Mouse (Mus musculus) bone marrow, adult 2 months (tissue): ENCODE measurements around the gene Sccpdh. TPM values are rescaled to one million over a fixed set of nuclear protein-coding genes. Genes with fewer than 3 reads are reported as not detected.
"Not testable (repeated sequence)": the region's sequence is repeated elsewhere in the genome, so short reads cannot be mapped to it uniquely, and the experiment has no call there.

Experiments
- H3K27ac ChIP-seq: fragments of 200-500 bp; 2 replicates; pipeline ENCODE4 v1.5.1; 2012; ENCODE audit warnings: low read depth, mild to moderate bottlenecking, control low read depth, inconsistent platforms, low read length; ENCODE audit not compliant: control insufficient read depth, poor library complexity, insufficient read depth
- H3K4me1 ChIP-seq: fragments of 200-500 bp; 2 replicates; pipeline ENCODE4 v1.6.1; 2011; ENCODE audit warnings: low read length; ENCODE audit not compliant: control insufficient read depth, insufficient read depth
- H3K4me3 ChIP-seq: fragments of 200-500 bp; replicated peaks from 2 replicates; pipeline ENCODE3; 2011; ENCODE audit warnings: mild to moderate bottlenecking, low read depth, low read length, control low read depth; ENCODE audit not compliant: control insufficient read depth
- CTCF ChIP-seq: fragments of 200-500 bp; IDR thresholded peaks from 2 replicates; pipeline ENCODE4 v1.5.1; 2011; ENCODE audit warnings: low read length, control low read depth; ENCODE audit not compliant: control insufficient read depth, insufficient read depth
- POLR2A ChIP-seq: fragments of 200-500 bp; IDR thresholded peaks from 2 replicates; pipeline ENCODE4 v1.6.1; 2011; ENCODE audit warnings: low read depth, mild to moderate bottlenecking, control low read depth, low read length, borderline replicate concordance; ENCODE audit not compliant: control insufficient read depth
- WGBS: fragments of 180-500 bp; shearing (Covaris S2); methylation state at CpG from one replicate; pipeline ENCODE4 v1.1.7; 2018; 5-methylcytosine and 5-hydroxymethylcytosine counted together
- polyA plus RNA-seq: library from polyadenylated mRNA; stranded (reverse); fragments of >200 nt; gene quantifications from 2 replicates; pipeline ENCODE4 v1.2.4, GENCODE M21; 2011; ENCODE audit warnings: low replicate concordance; ENCODE audit not compliant: missing spikeins, insufficient read depth, insufficient read length

The Sccpdh gene
- polyA plus RNA-seq, 1 experiment, result 4.5 TPM

DNA sequence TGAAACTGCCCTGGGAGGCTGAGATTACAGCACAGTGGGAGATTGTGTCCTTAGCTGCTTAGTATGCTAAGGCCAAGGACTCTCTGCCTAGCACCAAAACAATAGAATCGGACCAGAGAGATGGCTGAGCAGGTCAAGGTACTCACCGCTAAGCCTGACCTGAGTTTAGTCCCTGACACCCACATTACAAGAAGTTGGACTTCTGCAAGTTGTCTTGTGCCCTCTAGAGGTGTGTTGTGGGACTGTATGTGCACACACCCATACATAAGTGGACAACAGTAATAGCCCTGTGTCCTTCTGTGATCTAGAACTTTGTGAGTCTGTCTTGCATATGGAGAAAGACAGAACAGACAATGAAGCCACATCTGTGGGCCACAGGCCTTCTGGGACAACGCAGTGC is 33.9 kb upstream of the Sccpdh start:
- TF ChIP-seq POLR2A (no peak), CTCF (no peak)
- 86% methylated on average over 3 of the region's 3 CpGs for WGBS

DNA sequence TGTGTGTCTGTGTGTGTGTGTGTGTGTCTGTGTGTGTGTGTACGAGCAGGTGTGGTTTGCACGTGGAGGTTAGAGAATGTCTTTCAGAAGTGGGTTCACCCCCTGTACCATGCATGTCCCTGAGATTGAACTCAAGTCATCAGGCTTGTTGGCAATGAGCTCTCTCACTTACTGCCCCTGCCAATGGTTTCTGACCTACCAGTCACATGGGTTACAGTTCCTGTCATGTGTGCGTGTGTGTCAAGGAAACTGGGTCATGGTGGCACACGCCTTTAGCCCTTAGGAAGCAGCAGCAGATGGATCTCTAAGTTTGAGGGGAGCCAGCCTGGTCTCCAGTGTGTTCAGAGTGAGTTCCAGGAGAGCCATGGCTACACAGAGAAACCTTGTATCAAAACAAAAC is 25.3 kb upstream of the Sccpdh start:
- H3K4me1 ChIP-seq, result no peaks in the 10 kb centered on the region
- no peak overlapping the region for H3K4me3 ChIP-seq
- TF ChIP-seq POLR2A (no peak), CTCF (no peak)
- H3K27ac ChIP-seq, result no peak overlapping the region
- 68% methylated on average over 4 of the region's 4 CpGs for WGBS

More for the DNA sequence above, 33.9 kb upstream of the Sccpdh start:
- Histone ChIP-seq H3K4me1 (no peaks in the 10 kb centered on the region), H3K27ac (no peak overlapping the region), H3K4me3 (no peak overlapping the region)

DNA sequence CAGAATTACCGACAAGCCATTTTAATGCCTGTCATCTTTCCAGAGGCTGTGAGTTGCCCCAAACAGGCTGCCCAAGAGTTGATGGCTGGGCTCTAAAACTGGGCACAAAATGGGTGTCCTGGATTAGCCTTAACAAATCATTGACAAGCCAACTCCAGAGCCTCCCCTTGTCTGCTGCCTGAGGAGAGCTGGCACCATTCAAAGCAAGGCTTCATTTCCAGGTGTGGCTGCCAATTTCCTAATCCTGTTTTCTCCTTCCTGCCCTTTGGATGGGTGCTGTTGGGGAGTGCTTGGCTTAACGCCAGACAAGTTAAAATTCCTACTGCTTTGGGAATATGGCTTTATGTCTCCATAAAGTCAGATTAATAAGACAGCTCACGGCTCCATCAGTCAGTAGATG is 23.9 kb upstream of the Sccpdh start:
- no peak for TF ChIP-seq CTCF
- no peak for TF ChIP-seq POLR2A
- Histone ChIP-seq H3K27ac (no peak overlapping the region), H3K4me3 (no peak overlapping the region), H3K4me1 (no peaks in the 10 kb centered on the region)
- WGBS, result 80% methylated on average over 3 of the region's 3 CpGs

DNA sequence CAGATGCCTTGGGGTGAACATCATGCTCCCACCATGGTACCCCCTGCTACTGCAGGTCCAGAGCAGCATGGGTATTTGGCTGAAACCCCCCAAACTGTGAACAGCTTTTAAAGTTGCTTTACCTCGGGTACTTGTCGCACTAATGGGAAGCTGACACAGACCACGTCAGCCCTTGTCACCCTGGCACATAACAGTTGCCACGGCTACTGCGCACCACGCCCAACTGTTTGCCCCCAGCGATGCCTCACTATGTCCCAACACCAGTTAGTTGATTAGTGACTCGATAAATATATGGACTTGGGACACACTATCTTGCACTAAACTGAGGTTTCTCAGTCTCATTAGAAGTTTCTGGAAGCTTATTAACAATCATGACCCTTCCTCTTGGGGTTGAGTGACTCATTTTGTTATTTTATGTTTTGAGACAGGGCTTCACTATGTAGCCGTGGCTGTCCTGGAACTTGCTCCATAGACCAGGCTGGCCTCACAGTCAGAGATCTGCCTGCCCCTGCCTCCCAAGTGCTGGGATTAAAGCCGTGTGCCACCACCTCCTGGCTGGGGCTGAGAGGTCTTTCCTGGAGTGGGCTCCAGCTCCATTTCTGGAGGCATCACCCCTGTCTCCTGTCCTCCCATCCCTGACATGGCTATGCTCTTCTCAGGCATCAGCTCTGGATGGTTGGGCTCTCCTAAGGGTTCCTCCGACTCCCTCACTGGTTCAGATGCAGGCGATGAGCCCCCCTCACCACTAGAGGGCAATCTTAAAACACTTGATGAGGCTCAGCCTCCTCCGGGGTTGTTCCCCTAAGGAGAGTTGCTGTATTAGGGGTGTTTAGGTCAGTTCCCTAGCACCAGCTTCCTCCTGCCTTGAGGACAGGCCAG is 22.7 kb upstream of the Sccpdh start:
- WGBS, result 60% methylated on average over 13 of the region's 13 CpGs
- H3K4me1 ChIP-seq, result no peaks in the 10 kb centered on the region
- no peak overlapping the region for H3K27ac ChIP-seq
- no peak overlapping the region for H3K4me3 ChIP-seq
- TF ChIP-seq POLR2A, result no peak
- peak; percentile 76 for TF ChIP-seq CTCF

DNA sequence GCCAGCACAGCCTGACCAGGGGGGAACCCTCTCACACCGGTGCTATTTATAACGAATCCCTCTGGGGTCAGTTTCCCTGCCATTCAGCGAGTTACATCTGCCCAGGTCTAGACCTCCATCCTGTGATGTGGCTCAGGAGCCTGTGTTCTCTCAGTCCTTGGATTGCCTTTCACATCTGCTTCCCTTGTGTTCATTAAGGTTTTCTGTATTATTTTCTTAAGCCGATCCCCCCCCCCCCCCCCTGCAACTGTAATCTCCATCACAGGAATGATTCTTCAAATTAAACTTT is 22.1 kb upstream of the Sccpdh start:
- no peak overlapping the region for H3K4me3 ChIP-seq
- no peaks in the 10 kb centered on the region for H3K4me1 ChIP-seq
- WGBS, result 22% methylated on average over 4 of the region's 4 CpGs
- H3K27ac ChIP-seq, result no peak overlapping the region
- TF ChIP-seq POLR2A (no peak), CTCF (no peak)

DNA sequence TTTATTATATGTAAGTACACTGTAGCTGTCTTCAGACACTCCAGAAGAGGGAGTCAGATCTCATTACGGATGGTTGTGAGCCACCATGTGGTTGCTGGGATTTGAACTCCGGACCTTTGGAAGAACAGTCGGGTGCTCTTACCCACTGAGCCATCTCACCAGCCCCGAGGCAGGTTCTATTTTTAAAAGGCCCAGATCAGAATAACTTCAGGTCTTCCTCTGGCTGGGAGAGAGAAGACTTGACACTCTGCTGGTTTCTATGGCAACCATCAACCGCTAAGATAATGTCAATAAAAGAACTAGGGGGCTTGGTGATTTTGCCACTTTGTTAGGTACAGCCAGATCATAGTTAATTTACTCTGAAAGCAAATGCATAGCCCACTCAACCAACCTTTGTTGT is 19.3 kb upstream of the Sccpdh start:
- WGBS, result 75% methylated on average over 4 of the region's 5 CpGs
- not testable (repeated sequence) for H3K27ac ChIP-seq, H3K4me1 ChIP-seq, H3K4me3 ChIP-seq

DNA sequence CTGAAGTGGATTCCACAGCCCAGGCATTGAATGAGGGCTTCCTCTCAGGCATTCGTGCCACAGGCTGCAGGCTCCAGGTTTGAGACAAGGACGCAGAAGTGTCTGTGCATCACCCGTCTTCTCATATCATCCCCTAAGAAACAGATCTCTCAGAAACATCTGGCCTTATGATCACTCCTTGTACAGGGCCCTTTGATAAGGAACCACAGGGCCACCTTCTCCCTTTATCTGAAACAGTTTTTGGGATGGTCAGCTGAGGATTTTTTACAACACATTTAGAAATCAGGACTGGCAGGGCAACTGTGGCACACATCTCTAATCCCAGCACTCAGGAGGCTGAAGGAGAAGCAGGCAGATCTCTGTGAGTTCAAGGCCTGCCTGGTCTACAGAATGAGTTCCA is 18.7 kb upstream of the Sccpdh start:
- Histone ChIP-seq H3K4me1 (no peaks in the 10 kb centered on the region; the same call in 1 of the 2 replicates), H3K27ac (no peak overlapping the region), H3K4me3 (no peak overlapping the region)
- WGBS, result 54% methylated on average over 3 of the region's 3 CpGs
- TF ChIP-seq CTCF (no peak), POLR2A (no peak)

DNA sequence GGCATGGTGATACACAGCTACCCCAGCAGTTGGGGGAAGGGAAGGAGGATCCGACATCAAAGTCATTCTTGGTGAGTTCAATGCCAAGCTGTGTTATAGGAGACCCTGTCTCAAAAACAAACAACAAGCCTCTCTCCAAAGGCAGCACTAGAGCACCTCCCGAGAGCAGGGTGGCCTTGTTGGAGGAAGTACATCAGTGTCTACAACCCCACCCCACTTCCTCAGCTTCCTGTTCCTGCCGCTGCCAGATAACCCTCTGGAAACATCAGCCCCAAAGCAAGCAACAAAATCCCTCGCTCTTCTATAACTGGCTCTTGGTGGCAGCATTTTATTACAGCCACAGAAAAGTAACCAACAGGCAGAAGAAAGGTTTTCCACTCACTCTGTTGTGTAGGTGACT is 17.7 kb upstream of the Sccpdh start:
- TF ChIP-seq CTCF, result no peak
- no peak for TF ChIP-seq POLR2A
- Histone ChIP-seq H3K27ac (no peak overlapping the region), H3K4me1 (no peaks in the 10 kb centered on the region; the same call in 1 of the 2 replicates), H3K4me3 (no peak overlapping the region)
- 26% methylated on average over 4 of the region's 4 CpGs for WGBS

DNA sequence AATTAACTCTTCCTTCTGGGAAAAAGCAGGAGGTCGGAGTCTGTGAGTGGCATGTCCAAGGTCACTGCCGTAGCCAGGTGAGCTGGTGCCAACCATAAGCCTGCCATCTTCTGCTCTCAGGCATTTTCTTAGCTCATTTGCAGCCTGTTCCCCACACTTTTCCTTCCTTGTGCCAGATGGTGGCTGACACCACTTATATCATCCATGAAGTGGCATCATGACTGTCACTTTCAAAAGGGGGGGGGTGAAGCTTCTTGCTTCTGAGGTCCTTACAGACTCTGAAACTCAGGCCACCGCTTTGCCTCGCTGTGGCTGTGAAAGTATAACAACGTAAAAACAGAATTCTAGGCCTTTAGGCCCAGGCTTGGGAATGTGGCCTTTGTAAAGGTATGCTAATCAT is 16.8 kb upstream of the Sccpdh start:
- TF ChIP-seq CTCF (no peak), POLR2A (no peak)
- 88% methylated on average over 5 of the region's 5 CpGs for WGBS
- no peak overlapping the region for H3K27ac ChIP-seq
- no peaks in the 10 kb centered on the region; the same call in 1 of the 2 replicates for H3K4me1 ChIP-seq
- no peak overlapping the region for H3K4me3 ChIP-seq
